Mouse (Mus musculus) gonadal fat pad, adult 2 months (tissue): Measurements from ENCODE around the gene E130218I03Rik. TPM values are rescaled to one million over a fixed set of nuclear protein-coding genes. Genes with fewer than 3 reads are reported as not detected.

Experiments
- DNase-seq: peaks from one replicate; pipeline ENCODE4 v3.0.0-alpha.2; 2012; ENCODE audit warnings: low read depth
- polyA plus RNA-seq: library from polyadenylated mRNA; depleted of rRNA; stranded (reverse); fragments of >200 nt; gene quantifications from 2 replicates; pipeline ENCODE4 v1.2.3, GENCODE M21; 2012; rRNA removed

E130218I03Rik gene
- polyA plus RNA-seq, 1 experiment: 0.05 TPM

DNA sequence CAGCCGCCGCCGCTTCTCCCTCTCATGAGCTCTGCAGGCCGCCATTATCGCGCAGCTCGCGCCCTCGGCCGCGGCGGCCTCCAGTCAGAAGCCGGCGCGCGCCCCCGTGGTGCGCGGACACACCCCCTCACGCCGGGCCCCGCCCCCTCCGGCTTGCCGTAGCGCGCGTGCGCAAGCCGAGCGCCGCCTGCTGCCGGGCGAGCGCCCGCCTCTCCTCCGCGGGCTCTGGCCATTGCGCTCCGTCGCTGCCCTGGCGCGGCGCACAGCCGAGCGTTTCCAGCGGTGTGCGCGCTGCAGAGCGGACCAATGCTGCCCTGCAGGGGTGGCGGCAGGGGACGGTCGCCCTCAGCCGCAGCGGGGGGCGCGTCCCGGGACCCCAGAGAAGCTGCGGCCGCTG is 43.7 kb downstream of the E130218I03Rik start:
- DNase-seq: no peak

DNA sequence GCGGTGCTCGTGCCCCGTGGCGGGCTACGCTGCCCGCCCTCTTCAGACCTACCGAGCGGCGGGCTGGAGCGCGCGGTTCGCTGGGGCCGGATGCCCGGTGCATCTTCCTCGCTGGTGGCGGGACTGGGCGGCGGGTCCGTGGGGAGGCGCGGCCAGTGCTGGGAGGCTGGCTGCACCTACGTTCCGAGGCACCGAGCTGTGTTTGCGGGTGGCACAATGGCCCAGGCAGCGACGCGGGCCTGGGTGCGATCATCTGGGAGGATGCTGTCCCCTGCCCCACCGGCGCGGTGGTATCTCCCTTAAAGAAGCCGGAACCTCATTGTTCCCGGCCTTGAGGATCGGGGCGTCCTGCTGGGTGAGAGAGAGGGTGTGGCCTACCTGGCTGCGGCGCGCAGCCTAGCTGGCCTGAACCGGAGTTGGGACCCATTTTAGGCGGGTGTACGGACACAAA is 44.1 kb downstream of the E130218I03Rik start, which contains the start of gene Pdik1l:
Pdik1l (minus strand) TSS at position 321 of the 451 bp plus-strand sequence.
- no peak for DNase-seq

DNA sequence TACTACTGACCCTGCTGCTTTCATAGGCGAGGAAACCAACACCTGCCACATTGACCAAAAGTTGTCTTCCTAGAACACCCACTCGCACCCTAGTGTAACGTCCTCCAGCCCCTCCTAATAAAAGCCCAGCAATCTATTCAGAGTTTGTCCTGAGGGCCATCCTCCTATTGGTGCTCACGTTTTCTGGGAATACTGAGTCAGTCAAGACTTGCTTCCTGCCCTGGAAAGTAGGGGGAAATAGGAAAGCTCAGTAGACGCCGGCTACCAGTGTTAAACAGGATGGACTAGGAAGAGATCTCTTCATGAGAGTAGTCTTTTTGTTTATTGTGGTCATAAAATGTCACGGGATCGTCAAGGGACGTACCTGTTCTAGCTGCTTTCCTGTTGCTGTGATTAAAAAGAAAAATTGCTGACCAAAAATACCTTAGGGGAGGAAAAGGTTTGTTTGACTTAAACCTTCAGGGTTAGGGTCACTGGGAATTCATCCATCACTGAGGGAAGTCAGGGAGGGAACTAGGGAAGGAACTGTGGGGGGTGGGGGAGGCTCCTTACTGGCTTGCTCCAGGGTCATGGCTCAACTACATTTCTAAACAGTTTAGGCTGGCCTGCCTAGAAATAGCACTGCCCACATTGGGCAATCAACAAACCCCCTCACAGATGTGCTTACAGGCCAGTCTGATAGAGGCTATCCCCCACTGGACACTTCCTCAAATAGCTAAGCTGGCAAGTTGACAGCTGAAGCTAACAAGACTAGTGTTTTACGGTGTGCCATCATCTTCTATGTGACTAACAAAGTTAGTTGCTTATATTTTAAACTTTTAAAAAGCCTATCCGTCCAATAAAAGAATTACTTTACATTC is 45.2 kb downstream of the E130218I03Rik start:
- DNase-seq: no peak

DNA sequence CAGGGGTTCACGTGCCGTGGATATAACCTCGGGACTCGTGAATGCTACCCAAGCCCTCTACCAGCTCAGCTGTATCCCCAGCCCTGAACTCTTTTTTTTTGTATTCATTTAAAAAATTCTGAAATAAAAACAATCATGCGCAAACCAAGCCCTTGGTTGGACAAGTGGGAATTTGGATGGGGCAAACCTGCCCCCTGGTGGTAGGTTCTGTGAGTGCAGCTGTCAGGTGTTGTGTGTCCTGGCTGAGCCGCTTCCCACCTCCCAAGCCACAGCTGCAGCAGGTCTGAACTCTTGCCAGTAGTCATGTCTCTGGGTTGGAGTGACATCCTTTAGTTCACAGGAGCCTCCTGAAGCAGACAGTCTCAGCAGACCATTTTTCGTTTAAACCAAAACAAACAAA is 48.6 kb downstream of the E130218I03Rik start:
- DNase-seq: no peak

DNA sequence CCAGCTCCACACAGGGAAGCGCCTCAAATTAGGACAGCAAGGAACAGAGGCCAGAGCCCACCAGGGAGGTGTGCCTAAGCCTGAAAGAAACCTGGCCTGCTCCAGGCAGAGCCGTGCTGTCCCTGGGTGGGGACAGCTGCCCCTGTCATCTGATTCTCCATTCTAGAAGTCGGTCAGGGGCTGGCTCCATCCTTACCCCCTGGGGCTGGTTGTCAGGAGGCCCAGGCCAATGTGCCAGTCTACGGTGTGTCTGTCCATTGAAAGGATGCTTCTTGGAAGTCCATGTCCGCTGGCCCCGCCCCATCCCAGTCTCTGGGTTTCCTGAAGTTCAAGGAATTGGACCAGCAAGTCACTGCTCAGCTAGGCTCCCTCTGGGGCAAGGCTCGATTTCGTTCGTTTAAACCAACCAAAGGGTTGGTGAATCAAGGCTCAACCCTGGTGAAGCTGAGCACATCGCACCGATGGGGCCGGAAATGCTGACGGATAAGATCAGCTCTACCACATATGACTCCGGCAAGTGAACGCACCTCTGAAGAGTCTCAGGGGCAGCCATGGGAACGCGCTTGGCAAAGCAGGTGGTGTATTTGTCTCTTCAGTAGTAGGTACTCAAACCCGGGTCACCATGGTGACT is 49.7 kb downstream of the E130218I03Rik start:
- DNase-seq: no peak

DNA sequence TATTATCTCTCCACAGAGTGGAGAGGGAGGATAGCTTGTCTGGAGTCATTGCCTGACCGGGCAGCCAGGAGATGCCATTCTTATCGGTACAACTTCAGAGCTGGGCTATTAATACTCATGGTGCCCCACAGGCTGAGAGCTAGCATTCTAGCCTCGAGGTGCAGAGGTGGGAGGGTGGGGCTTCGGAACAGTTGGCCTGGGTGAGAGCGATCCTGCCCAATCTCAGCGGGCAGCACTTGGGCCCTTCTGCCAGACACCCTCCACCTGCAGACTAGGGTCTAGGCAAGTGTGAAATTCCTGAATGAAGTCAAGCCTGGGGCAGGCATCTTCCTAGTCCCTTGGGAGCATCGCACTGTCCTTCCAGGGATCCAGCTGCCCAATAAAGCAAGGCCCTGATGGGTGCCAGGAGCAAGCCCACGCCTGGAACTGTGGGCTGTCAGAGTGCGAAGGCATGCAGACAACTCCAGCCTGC is 50.3 kb downstream of the E130218I03Rik start:
- DNase-seq: no peak

Other genes starting within 250 kb of the E130218I03Rik start
- 40.2 and 50.3 TPM in 2 replicates for gene Dhdds, start 242.7 kb upstream of the E130218I03Rik start, polyA plus RNA-seq
- gene Lin28a, start 224.8 kb upstream of the E130218I03Rik start, polyA plus RNA-seq: not detected in 2 replicates
- 0.42 and 0.84 TPM in 2 replicates for gene Zfp683, start 189.8 kb upstream of the E130218I03Rik start, polyA plus RNA-seq
- 3.1 and 4.5 TPM in 2 replicates for gene Crybg2, start 182.8 kb upstream of the E130218I03Rik start, polyA plus RNA-seq
- 1,433 and 3,556 TPM in 2 replicates for gene Cd52, start 148.6 kb upstream of the E130218I03Rik start, polyA plus RNA-seq
- gene Ubxn11, start 141.1 kb upstream of the E130218I03Rik start, polyA plus RNA-seq: 22.2 and 28.3 TPM in 2 replicates
- gene Sh3bgrl3, start 114.9 kb upstream of the E130218I03Rik start, polyA plus RNA-seq: 935 and 1,090 TPM in 2 replicates
- gene Cep85, start 56.5 kb upstream of the E130218I03Rik start, polyA plus RNA-seq: 21.3 and 29.8 TPM in 2 replicates
- gene Gm7534, start 40.7 kb upstream of the E130218I03Rik start, polyA plus RNA-seq: not detected in 2 replicates
- 0.23 and 0.56 TPM in 2 replicates for gene Catsper4, start 16.3 kb upstream of the E130218I03Rik start, polyA plus RNA-seq
- 8.7 and 10.3 TPM in 2 replicates for gene Cnksr1, start 5.3 kb upstream of the E130218I03Rik start, polyA plus RNA-seq
- gene Zfp593, start 1.9 kb downstream of the E130218I03Rik start, polyA plus RNA-seq: 8.7 and 8.9 TPM in 2 replicates
- not detected in 2 replicates for gene Gm30191, start 3.3 kb downstream of the E130218I03Rik start, polyA plus RNA-seq
- 15.0 and 15.6 TPM in 2 replicates for gene Grrp1, start 10.4 kb downstream of the E130218I03Rik start, polyA plus RNA-seq
- gene Pdik1l, start 44.2 kb downstream of the E130218I03Rik start, polyA plus RNA-seq: 6.8 and 8.3 TPM in 2 replicates
- 1.0 and 1.1 TPM in 2 replicates for gene Trim63, start 71.5 kb downstream of the E130218I03Rik start, polyA plus RNA-seq
- 41.8 and 53.7 TPM in 2 replicates for gene Slc30a2, start 99.5 kb downstream of the E130218I03Rik start, polyA plus RNA-seq
- 2.7 and 3.2 TPM in 2 replicates for gene Extl1, start 140.2 kb downstream of the E130218I03Rik start, polyA plus RNA-seq
- 47.4 and 66.4 TPM in 2 replicates for gene Pafah2, start 152.7 kb downstream of the E130218I03Rik start, polyA plus RNA-seq
- 3.5 and 7.7 TPM in 2 replicates for gene Stmn1, start 224.7 kb downstream of the E130218I03Rik start, polyA plus RNA-seq